ENCODE assay signal across 26 mouse cellular contexts in the genomic region with DNA sequence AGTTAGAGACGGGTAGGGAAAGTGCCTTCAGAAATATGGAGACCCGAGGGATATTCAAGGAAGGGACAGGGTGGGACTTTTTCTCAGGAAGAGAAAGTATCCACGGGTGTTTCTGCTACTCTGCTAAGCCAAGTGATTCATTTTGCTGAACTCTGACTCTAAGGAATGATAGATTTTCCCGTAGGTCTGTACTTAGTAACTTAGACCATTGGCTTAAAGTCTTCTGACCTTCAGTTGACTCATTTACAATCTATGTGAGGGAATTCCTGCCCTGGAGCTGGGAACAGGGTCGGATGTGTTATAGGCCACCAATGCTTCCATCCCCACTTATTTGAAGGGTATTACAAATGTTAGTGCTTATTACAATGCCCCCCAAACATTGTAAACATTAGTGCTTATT.
"Had no signal": no experiment of that assay in that cellular context is flagged by ENCODE, and none has a peak within 500 bp of the region (broad histone marks: within the 10 kb centered on the region; RNA-seq: fewer than 3 reads in every experiment).

No protein-coding gene starts in this region.

- ATAC-seq: inflammation-experienced regulatory T-cells, adult 6 months; intestine, embryonic 15.5 days; intestine, postnatal 0 days had no signal

- DNase-seq: gastrocnemius, adult 2 months; gastrocnemius, postnatal 10 days; gastrocnemius, postnatal 25 days; heart, adult 18-20 months; heart, postnatal 10 days; heart, postnatal 4 days; kidney, adult 18-20 months; kidney, adult 8-10 months; kidney, postnatal 10 days; kidney, postnatal 25 days; kidney, postnatal 4 days; liver; liver, embryonic 13.5 days had no signal

- H3K27ac ChIP-seq: gastrocnemius, adult 2 months; heart, embryonic 10.5 days; hindbrain, embryonic 10.5 days; hindbrain, embryonic 13.5 days; hindbrain, embryonic 15.5 days; intestine, embryonic 15.5 days; layer of hippocampus, adult 2 months; left cerebral cortex, adult 2 months; limb, embryonic 10.5 days; limb, embryonic 12.5 days; liver, embryonic 13.5 days; liver, embryonic 15.5 days had no signal

- H3K9ac ChIP-seq: heart, embryonic 12.5 days; hindbrain, embryonic 13.5 days; hindbrain, embryonic 15.5 days; intestine, embryonic 15.5 days; limb, embryonic 12.5 days; liver, embryonic 13.5 days; liver, embryonic 15.5 days had no signal

- H3K4me1 ChIP-seq: heart, embryonic 12.5 days; hindbrain, embryonic 13.5 days; hindbrain, embryonic 15.5 days; liver, embryonic 15.5 days had no signal

- H3K4me3 ChIP-seq: gastrocnemius, adult 2 months; heart, embryonic 10.5 days; heart, embryonic 12.5 days; hindbrain, embryonic 10.5 days; hindbrain, embryonic 13.5 days; hindbrain, embryonic 15.5 days; intestine, embryonic 15.5 days; layer of hippocampus, adult 2 months; left cerebral cortex, adult 2 months; limb, embryonic 10.5 days; limb, embryonic 12.5 days; liver, embryonic 13.5 days; liver, embryonic 15.5 days had no signal

- H3K27me3 ChIP-seq: hindbrain, embryonic 15.5 days; intestine, embryonic 15.5 days; limb, embryonic 12.5 days; liver, embryonic 13.5 days had no signal

- H3K36me3 ChIP-seq: heart, embryonic 10.5 days; heart, embryonic 12.5 days; hindbrain, embryonic 10.5 days; hindbrain, embryonic 13.5 days; hindbrain, embryonic 15.5 days; intestine, embryonic 15.5 days; limb, embryonic 10.5 days; limb, embryonic 12.5 days; liver, embryonic 13.5 days; liver, embryonic 15.5 days had no signal

- H3K9me3 ChIP-seq: heart, embryonic 10.5 days; heart, embryonic 12.5 days; hindbrain, embryonic 10.5 days; hindbrain, embryonic 13.5 days; hindbrain, embryonic 15.5 days; intestine, embryonic 15.5 days; limb, embryonic 10.5 days; limb, embryonic 12.5 days; liver, embryonic 13.5 days; liver, embryonic 15.5 days had no signal
